Mouse (Mus musculus) hindbrain, embryonic 13.5 days (tissue): ENCODE results near the gene Lats2. TPM values are rescaled to one million over a fixed set of nuclear protein-coding genes. Genes with fewer than 3 reads are reported as not detected.
"Not testable (repeated sequence)": the region's sequence is repeated elsewhere in the genome, so short reads cannot be mapped to it uniquely, and the experiment has no call there.

Experiments used
- ATAC-seq: fragments of 200-750 bp; cut with Nextera tagmentation; 2 replicates; pipeline ENCODE4 v1.8.0; 2017; ENCODE audit warnings: moderate TSS enrichment; ENCODE audit not compliant: low FRiP score
- H3K27ac ChIP-seq: fragments of 300-500 bp; sonication (generic); 2 replicates; pipeline ENCODE4 v1.5.1; 2015; ENCODE audit warnings: inconsistent platforms, mild to moderate bottlenecking, moderate library complexity
- H3K27me3 ChIP-seq: fragments of 300-500 bp; sonication (generic); 2 replicates; pipeline ENCODE4 v1.6.1; 2015; ENCODE audit warnings: mild to moderate bottlenecking, inconsistent platforms
- H3K36me3 ChIP-seq: fragments of 300-500 bp; sonication (generic); 2 replicates; pipeline ENCODE4 v1.6.1; 2015; ENCODE audit warnings: mild to moderate bottlenecking, inconsistent platforms
- H3K4me1 ChIP-seq: fragments of 300-500 bp; sonication (generic); replicated peaks from 2 replicates; pipeline ENCODE4 v1.6.1; 2015; ENCODE audit warnings: inconsistent platforms
- H3K4me2 ChIP-seq: fragments of 300-500 bp; sonication (generic); 2 replicates; pipeline ENCODE4 v1.6.1; 2015; ENCODE audit warnings: inconsistent platforms, mild to moderate bottlenecking, moderate library complexity
- H3K4me3 ChIP-seq: fragments of 300-500 bp; sonication (generic); 2 replicates; pipeline ENCODE4 v1.5.1; 2015; ENCODE audit warnings: mild to moderate bottlenecking, inconsistent platforms
- H3K9ac ChIP-seq: fragments of 300-500 bp; sonication (generic); 2 replicates; pipeline ENCODE4 v1.6.1; 2015; ENCODE audit warnings: mild to moderate bottlenecking, inconsistent platforms
- H3K9me3 ChIP-seq: fragments of 300-500 bp; sonication (generic); 2 replicates; pipeline ENCODE4 v1.6.1; 2016; ENCODE audit warnings: inconsistent platforms
- WGBS: fragments of 180-500 bp; shearing (Covaris S2); methylation state at CpG from one replicate; pipeline ENCODE4 v1.1.7; 2015; 5-methylcytosine and 5-hydroxymethylcytosine counted together
- polyA plus RNA-seq: library from polyadenylated mRNA; unstranded; fragments of >200 nt; fragmentation: Nextera tagmentation; extraction: Ambion mirVana; gene quantifications from 2 replicates; pipeline ENCODE4 v1.2.1, GENCODE M21; 2015

Gene Lats2
- polyA plus RNA-seq, 1 experiment from 2014 or later, result 10.5 TPM

GRCm38 (mm10) chr14:57706760-57707099, 51.5 kb downstream of the Lats2 start:
- no peaks in the 10 kb centered on the region for H3K9me3 ChIP-seq

GRCm38 (mm10) chr14:57705759-57706158, 52.4 kb downstream of the Lats2 start:
- H3K9ac ChIP-seq, result no peak overlapping the region
- H3K4me3 ChIP-seq, result no peak overlapping the region
- no peaks in the 10 kb centered on the region for H3K9me3 ChIP-seq
- H3K27ac ChIP-seq, result no peak overlapping the region
- no peaks in the 10 kb centered on the region for H3K27me3 ChIP-seq
- H3K4me2 ChIP-seq, result no peak overlapping the region
- peaks cover 10% of the 10 kb centered on the region; the same call in 1 of the 2 replicates for H3K36me3 ChIP-seq
- no peak for ATAC-seq
- WGBS, result 91% methylated on average over 4 of the region's 4 CpGs
- peaks cover 33% of the 10 kb centered on the region for H3K4me1 ChIP-seq

More at GRCm38 (mm10) chr14:57706760-57707099, 51.5 kb downstream of the Lats2 start:
- peaks cover 33% of the 10 kb centered on the region for H3K4me1 ChIP-seq
- H3K36me3 ChIP-seq, result peaks cover 10% of the 10 kb centered on the region; the same call in 1 of the 2 replicates
- no peak overlapping the region for H3K4me2 ChIP-seq
- no peaks in the 10 kb centered on the region for H3K27me3 ChIP-seq
- H3K4me3 ChIP-seq, result no peak overlapping the region
- 70% methylated on average over 4 of the region's 4 CpGs for WGBS
- H3K9ac ChIP-seq, result peak overlapping the region; percentile 64; the same call in 1 of the 2 replicates
- 0 out of 2 replicates have a peak, but pooled peaks have one; percentile 4 for ATAC-seq
- peak overlapping the region; percentile 77 for H3K27ac ChIP-seq

DNA sequence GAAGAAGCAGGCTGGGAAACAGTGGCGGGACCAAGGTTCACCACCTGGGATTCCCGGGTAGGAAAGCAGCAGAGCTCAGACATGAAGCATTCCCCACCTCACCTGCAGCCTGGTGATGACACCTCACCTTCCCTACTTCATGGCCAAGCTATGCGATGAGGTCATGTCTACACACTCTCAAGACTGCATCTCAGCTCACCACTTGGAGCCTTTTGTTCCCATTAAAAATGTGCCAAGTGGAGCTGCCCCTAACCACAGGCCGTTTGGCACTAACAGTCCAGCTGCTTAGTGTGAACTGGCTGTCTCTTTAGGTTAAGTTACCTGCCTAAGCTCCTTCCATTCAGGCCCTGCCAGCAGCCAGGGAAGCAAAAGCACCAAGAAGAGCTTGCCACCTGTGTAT, 53.1 kb downstream of the Lats2 start:
- WGBS, result 90% methylated on average over 4 of the region's 4 CpGs
- Histone ChIP-seq H3K9ac (no peak overlapping the region), H3K27ac (no peak overlapping the region), H3K4me3 (no peak overlapping the region), H3K4me1 (peaks cover 33% of the 10 kb centered on the region), H3K36me3 (peaks cover 15% of the 10 kb centered on the region), H3K4me2 (no peak overlapping the region), H3K9me3 (no peaks in the 10 kb centered on the region), H3K27me3 (no peaks in the 10 kb centered on the region)
- ATAC-seq, result no peak

- no peak overlapping the region for H3K9ac ChIP-seq
- H3K27ac ChIP-seq, result peak overlapping the region; percentile 66
- peak; percentile 44; the same call in 1 of the 2 replicates for ATAC-seq
- H3K4me3 ChIP-seq, result no peak overlapping the region
- H3K9me3 ChIP-seq, result no peaks in the 10 kb centered on the region
- H3K36me3 ChIP-seq, result peaks cover 35% of the 10 kb centered on the region
- no peak overlapping the region for H3K4me2 ChIP-seq
- peaks cover 8% of the 10 kb centered on the region for H3K4me1 ChIP-seq
- WGBS, result 54% methylated on average over 12 of the region's 12 CpGs
- no peaks in the 10 kb centered on the region for H3K27me3 ChIP-seq
These were observed 56.2 kb downstream of the Lats2 start for GRCm38 (mm10) chr14:57701915-57702477.

GRCm38 (mm10) chr14:57699461-57699970, 58.7 kb downstream of the Lats2 start:
- H3K27me3 ChIP-seq, result no peaks in the 10 kb centered on the region
- no peaks in the 10 kb centered on the region for H3K4me1 ChIP-seq
- no peaks in the 10 kb centered on the region for H3K9me3 ChIP-seq
- no peak overlapping the region for H3K27ac ChIP-seq
- H3K4me3 ChIP-seq, result no peak overlapping the region
- no peak for ATAC-seq
- H3K9ac ChIP-seq, result no peak overlapping the region
- WGBS, result 96% methylated on average over 33 of the region's 33 CpGs
- H3K36me3 ChIP-seq, result peaks cover 52% of the 10 kb centered on the region
- H3K4me2 ChIP-seq, result no peak overlapping the region

GRCm38 (mm10) chr14:57699016-57699415, 59.2 kb downstream of the Lats2 start:
- WGBS, result 94% methylated on average over 10 of the region's 10 CpGs
- no peak overlapping the region for H3K9ac ChIP-seq
- H3K9me3 ChIP-seq, result no peaks in the 10 kb centered on the region
- ATAC-seq, result no peak
- no peaks in the 10 kb centered on the region for H3K4me1 ChIP-seq
- peaks cover 57% of the 10 kb centered on the region for H3K36me3 ChIP-seq
- no peaks in the 10 kb centered on the region for H3K27me3 ChIP-seq
- no peak overlapping the region for H3K4me2 ChIP-seq
- H3K27ac ChIP-seq, result no peak overlapping the region
- H3K4me3 ChIP-seq, result no peak overlapping the region

GRCm38 (mm10) chr14:57696066-57696465, 62.1 kb downstream of the Lats2 start:
- no peak for ATAC-seq
- no peaks in the 10 kb centered on the region for H3K27me3 ChIP-seq
- H3K4me1 ChIP-seq, result no peaks in the 10 kb centered on the region
- H3K4me3 ChIP-seq, result no peak overlapping the region
- no peak overlapping the region for H3K9ac ChIP-seq
- no peak overlapping the region for H3K27ac ChIP-seq
- H3K36me3 ChIP-seq, result peaks cover 73% of the 10 kb centered on the region
- 97% methylated on average over 15 of the region's 15 CpGs for WGBS
- H3K4me2 ChIP-seq, result no peak overlapping the region
- H3K9me3 ChIP-seq, result no peaks in the 10 kb centered on the region

GRCm38 (mm10) chr14:57695550-57695949, 62.6 kb downstream of the Lats2 start:
- Histone ChIP-seq H3K27me3 (no peaks in the 10 kb centered on the region), H3K9ac (no peak overlapping the region), H3K4me3 (no peak overlapping the region), H3K4me2 (no peak overlapping the region), H3K4me1 (no peaks in the 10 kb centered on the region), H3K36me3 (peaks cover 79% of the 10 kb centered on the region), H3K27ac (no peak overlapping the region), H3K9me3 (no peaks in the 10 kb centered on the region)
- 93% methylated on average over 8 of the region's 8 CpGs for WGBS
- no peak for ATAC-seq

DNA sequence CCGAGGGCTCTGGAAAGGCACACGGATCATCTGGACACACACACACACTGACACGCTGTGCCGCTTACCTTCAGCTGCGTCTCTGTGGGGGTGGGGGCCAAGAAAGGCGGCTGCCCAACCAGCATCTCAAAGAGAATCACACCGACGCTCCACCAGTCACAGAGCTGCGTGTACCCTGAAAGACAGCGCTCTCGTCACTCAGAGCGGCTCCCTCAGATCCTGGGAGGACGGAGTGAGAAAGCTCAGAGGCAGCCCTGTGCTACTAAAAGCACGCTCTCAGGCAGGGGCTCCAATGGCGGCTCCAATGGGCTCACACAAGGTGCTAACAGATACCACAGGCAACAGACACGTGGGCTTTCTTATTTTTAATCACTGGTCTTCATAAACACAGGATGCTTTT, 63.9 kb downstream of the Lats2 start:
- no peak overlapping the region for H3K4me2 ChIP-seq
- H3K9me3 ChIP-seq, result no peaks in the 10 kb centered on the region
- peaks cover 69% of the 10 kb centered on the region for H3K36me3 ChIP-seq
- WGBS, result 88% methylated on average over 16 of the region's 16 CpGs
- no peaks in the 10 kb centered on the region for H3K4me1 ChIP-seq
- no peak overlapping the region for H3K9ac ChIP-seq
- H3K4me3 ChIP-seq, result no peak overlapping the region
- no peak for ATAC-seq
- no peaks in the 10 kb centered on the region for H3K27me3 ChIP-seq
- H3K27ac ChIP-seq, result no peak overlapping the region

DNA sequence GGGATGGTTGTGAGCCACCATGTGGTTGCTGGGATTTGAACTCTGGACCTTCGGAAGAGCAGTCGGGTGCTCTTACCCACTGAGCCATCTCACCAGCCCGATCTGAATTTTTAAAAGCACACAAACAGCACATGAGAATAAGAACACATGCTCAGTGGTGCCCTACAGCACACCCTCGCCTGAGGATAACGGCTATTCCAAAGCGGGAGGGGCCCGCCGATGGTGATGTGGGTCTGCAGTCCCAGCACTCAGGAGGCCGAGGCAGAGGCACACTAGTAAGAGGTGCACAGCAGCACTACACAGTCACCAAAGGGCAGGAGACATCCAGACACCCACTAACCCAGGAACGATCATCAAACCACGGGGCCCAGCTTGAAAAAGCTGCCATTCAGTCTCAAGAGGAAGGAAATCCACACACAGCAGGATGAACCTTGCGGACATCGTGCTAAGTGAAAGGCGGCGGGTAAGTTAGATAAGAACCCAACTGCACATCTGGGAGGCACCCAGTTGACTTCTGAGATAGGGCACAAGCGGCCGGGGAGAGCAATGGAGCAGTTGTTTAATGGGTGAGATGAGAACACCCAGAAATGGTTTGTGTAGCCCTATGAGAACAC, 65.6 kb downstream of the Lats2 start:
- no peak overlapping the region for H3K27ac ChIP-seq
- no peaks in the 10 kb centered on the region for H3K27me3 ChIP-seq
- no peaks in the 10 kb centered on the region for H3K4me1 ChIP-seq
- H3K9me3 ChIP-seq, result no peaks in the 10 kb centered on the region
- H3K9ac ChIP-seq, result no peak overlapping the region
- peaks cover 65% of the 10 kb centered on the region for H3K36me3 ChIP-seq
- no peak for ATAC-seq
- WGBS, result 94% methylated on average over 17 of the region's 17 CpGs
- no peak overlapping the region for H3K4me2 ChIP-seq
- H3K4me3 ChIP-seq, result no peak overlapping the region

GRCm38 (mm10) chr14:57691316-57691715, 66.9 kb downstream of the Lats2 start:
- no peak for ATAC-seq
- Histone ChIP-seq H3K27me3 (no peaks in the 10 kb centered on the region), H3K9me3 (no peaks in the 10 kb centered on the region), H3K4me2 (no peak overlapping the region), H3K4me3 (no peak overlapping the region), H3K36me3 (peaks cover 55% of the 10 kb centered on the region), H3K9ac (no peak overlapping the region), H3K27ac (no peak overlapping the region), H3K4me1 (no peaks in the 10 kb centered on the region)
- WGBS, result 96% methylated on average over 24 of the region's 24 CpGs

DNA sequence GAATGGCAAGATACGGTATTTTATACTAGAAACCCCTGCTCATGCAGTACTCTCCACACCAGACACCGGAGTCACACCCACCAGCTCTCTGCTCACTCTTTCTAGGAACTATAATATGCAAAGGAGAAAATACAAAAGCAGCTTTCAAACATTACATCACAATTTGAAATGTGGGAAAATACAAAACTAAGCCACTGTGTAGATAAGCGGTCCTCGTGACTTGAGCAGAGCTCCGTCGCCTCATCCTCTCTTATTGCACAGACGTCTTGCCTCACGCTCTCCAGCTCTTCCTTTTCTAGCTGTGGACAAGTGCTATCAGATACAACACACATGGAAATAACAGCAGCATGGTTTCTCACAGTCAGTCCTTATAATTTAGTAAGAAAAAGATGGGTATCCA, 67.5 kb downstream of the Lats2 start:
- Histone ChIP-seq H3K9me3 (no peaks in the 10 kb centered on the region), H3K9ac (no peak overlapping the region), H3K27me3 (no peaks in the 10 kb centered on the region), H3K27ac (no peak overlapping the region), H3K4me1 (no peaks in the 10 kb centered on the region), H3K4me2 (no peak overlapping the region), H3K36me3 (peaks cover 49% of the 10 kb centered on the region), H3K4me3 (no peak overlapping the region)
- WGBS, result 94% methylated on average over 8 of the region's 8 CpGs
- ATAC-seq, result no peak

DNA sequence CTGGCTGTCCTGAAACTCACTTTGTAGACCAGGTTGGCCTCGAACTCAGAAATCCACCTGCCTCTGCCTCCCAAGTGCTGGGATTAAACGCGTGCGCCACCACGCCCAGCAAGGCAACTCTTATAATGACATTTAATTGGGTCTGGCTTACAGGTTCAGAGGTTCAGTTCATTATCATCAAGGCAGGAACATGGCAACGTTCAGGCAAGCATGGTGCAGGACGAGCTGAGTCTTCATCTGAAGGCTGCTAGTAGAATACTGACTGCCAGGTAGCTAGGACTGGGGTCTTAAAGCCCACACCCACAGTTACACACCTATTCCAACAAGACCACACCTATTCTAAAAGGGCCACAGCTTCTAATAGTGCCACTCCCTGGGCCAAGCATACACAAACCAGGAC, 70.1 kb downstream of the Lats2 start:
- H3K4me2 ChIP-seq, H3K4me3 ChIP-seq, H3K27me3 ChIP-seq, H3K4me1 ChIP-seq, H3K9ac ChIP-seq, H3K27ac ChIP-seq, ATAC-seq, H3K9me3 ChIP-seq: not testable (repeated sequence)
- WGBS, result 93% methylated on average over 7 of the region's 7 CpGs
- peaks cover 27% of the 10 kb centered on the region for H3K36me3 ChIP-seq
